Mouse (Mus musculus): ENCODE results near the gene Srebf1. TPM values are rescaled to one million over a fixed set of nuclear protein-coding genes. Genes with fewer than 3 reads are reported as not detected.

Srebf1 gene
- total RNA-seq, 2 experiments from 2014 or later, result 23.3 to 29.3 TPM

GRCm38 (mm10) chr11:60182116-60182670, 40.2 kb downstream of the Srebf1 start:
- no peak for ATAC-seq (replicated peaks; ENCODE audit: poor library complexity)

GRCm38 (mm10) chr11:60178506-60178905, 43.9 kb downstream of the Srebf1 start:
- no peak for ATAC-seq (replicated peaks; ENCODE audit: poor library complexity)

GRCm38 (mm10) chr11:60178005-60178404, 44.4 kb downstream of the Srebf1 start:
- ATAC-seq (replicated peaks; ENCODE audit: poor library complexity), result no peak

- peak; percentile 8; the same call in 1 of the 2 replicates for ATAC-seq (replicated peaks; ENCODE audit: poor library complexity)
These were observed 45.3 kb downstream of the Srebf1 start for GRCm38 (mm10) chr11:60176975-60177657.

GRCm38 (mm10) chr11:60176182-60176974, 46.0 kb downstream of the Srebf1 start:
- peak; percentile 73 for ATAC-seq (replicated peaks; ENCODE audit: poor library complexity)

GRCm38 (mm10) chr11:60175371-60176181, 46.8 kb downstream of the Srebf1 start:
- peak; percentile 51 for ATAC-seq (replicated peaks; ENCODE audit: poor library complexity)

- ATAC-seq (replicated peaks; ENCODE audit: poor library complexity), result no peak
These were observed 48.7 kb downstream of the Srebf1 start for GRCm38 (mm10) chr11:60173606-60174184.

GRCm38 (mm10) chr11:60172074-60172473, 50.3 kb downstream of the Srebf1 start:
- no peak for ATAC-seq (replicated peaks; ENCODE audit: poor library complexity)

GRCm38 (mm10) chr11:60168780-60169179, 53.6 kb downstream of the Srebf1 start:
- ATAC-seq (replicated peaks; ENCODE audit: poor library complexity), result no peak

- no peak for ATAC-seq (replicated peaks; ENCODE audit: poor library complexity)
These were observed 57.3 kb downstream of the Srebf1 start for GRCm38 (mm10) chr11:60165076-60165475.

GRCm38 (mm10) chr11:60164450-60164849, 57.9 kb downstream of the Srebf1 start:
- ATAC-seq (replicated peaks; ENCODE audit: poor library complexity), result no peak

GRCm38 (mm10) chr11:60163362-60163761, 59.0 kb downstream of the Srebf1 start:
- no peak for ATAC-seq (replicated peaks; ENCODE audit: poor library complexity)

GRCm38 (mm10) chr11:60162547-60162946, 59.8 kb downstream of the Srebf1 start:
- no peak for ATAC-seq (replicated peaks; ENCODE audit: poor library complexity)

- no peak for ATAC-seq (replicated peaks; ENCODE audit: poor library complexity)
These were observed 61.1 kb downstream of the Srebf1 start for GRCm38 (mm10) chr11:60161146-60161874.

- ATAC-seq (replicated peaks; ENCODE audit: poor library complexity), result no peak
These were observed 61.8 kb downstream of the Srebf1 start for GRCm38 (mm10) chr11:60160454-60161114.

- peak; percentile 87 for ATAC-seq (replicated peaks; ENCODE audit: poor library complexity)
These were observed 62.4 kb downstream of the Srebf1 start for GRCm38 (mm10) chr11:60159955-60160354.

- no peak for ATAC-seq (replicated peaks; ENCODE audit: poor library complexity)
These were observed 64.1 kb downstream of the Srebf1 start for GRCm38 (mm10) chr11:60158271-60158670.

- no peak for ATAC-seq (replicated peaks; ENCODE audit: poor library complexity)
These were observed 66.7 kb downstream of the Srebf1 start for GRCm38 (mm10) chr11:60155690-60156089.

- no peak for ATAC-seq (replicated peaks; ENCODE audit: poor library complexity)
These were observed 68.4 kb downstream of the Srebf1 start for GRCm38 (mm10) chr11:60153936-60154335.

Data from megakaryocyte progenitor cell, adult 5-6 weeks (primary cell).